8 mouse cellular contexts compared by ENCODE assay signal in genomic region chr3:49866061-49866515, GRCm38 (mm10).
DNase-seq lines count a peak whose midpoint lies in the region; ATAC-seq lines count a peak whose summit lies in the region.

No protein-coding gene starts in this region.

- DNase-seq in kidney, adult 8-10 months, result no peak
- DNase-seq in forebrain, embryonic 11.5 days (ENCODE audit: low spot score), result peak; percentile 69
- DNase-seq in kidney, postnatal 4 days, result peak; percentile 40 to 68
- DNase-seq in adrenal gland, adult 8-10 months, result no peak
- no peak for DNase-seq in right cerebral cortex, postnatal 4 days
- DNase-seq in gastrocnemius, adult 8-10 months (ENCODE audit: low spot score in 2 of 2), result no peak

- no peak overlapping the region for H3K4me3 ChIP-seq in kidney, embryonic 14.5 days (ENCODE audit: low read length)
- no peak overlapping the region for H3K4me3 ChIP-seq in forebrain, embryonic 11.5 days (ENCODE audit: low read depth, low read length)
- H3K4me3 ChIP-seq in neural tube, embryonic 12.5 days, result no peak overlapping the region

- H3K27ac ChIP-seq in kidney, embryonic 14.5 days (ENCODE audit: low read depth, low read length), result peak overlapping the region; percentile 69
- peak overlapping the region; percentile 47; the same call in 1 of the 2 replicates for H3K27ac ChIP-seq in forebrain, embryonic 11.5 days (ENCODE audit: low read depth, low read length)
- H3K27ac ChIP-seq in neural tube, embryonic 12.5 days, result no peak overlapping the region

- ATAC-seq in kidney, embryonic 14.5 days (ENCODE audit: low FRiP score, low TSS enrichment), result peak; percentile 87
- ATAC-seq in forebrain, embryonic 11.5 days (replicated peaks; ENCODE audit: low FRiP score), result peak; percentile 92
- ATAC-seq in neural tube, embryonic 12.5 days (ENCODE audit: low FRiP score, low read depth), result peak; percentile 95

- H3K27me3 ChIP-seq in kidney, embryonic 14.5 days (ENCODE audit: control insufficient read depth, insufficient read depth, low read length), result no peaks in the 10 kb centered on the region
- H3K27me3 ChIP-seq in forebrain, embryonic 11.5 days (ENCODE audit: control insufficient read depth, insufficient read depth, low read length), result no peaks in the 10 kb centered on the region
- H3K27me3 ChIP-seq in neural tube, embryonic 12.5 days (replicated peaks), result no peaks in the 10 kb centered on the region

- H3K9me3 ChIP-seq in kidney, embryonic 14.5 days (ENCODE audit: control insufficient read depth, low read length), result no peaks in the 10 kb centered on the region
- H3K9me3 ChIP-seq in forebrain, embryonic 11.5 days (ENCODE audit: control insufficient read depth, low read length), result no peaks in the 10 kb centered on the region
- H3K9me3 ChIP-seq in neural tube, embryonic 12.5 days, result no peaks in the 10 kb centered on the region

- peak overlapping the region; percentile 13 for H3K4me2 ChIP-seq in kidney, embryonic 14.5 days (replicated peaks; ENCODE audit: low read depth, low read length)
- H3K4me2 ChIP-seq in forebrain, embryonic 11.5 days (ENCODE audit: low read depth, low read length, severe bottlenecking), result 0 out of 2 replicates have a peak overlapping the region, but pooled peaks have one; percentile 26
- H3K4me2 ChIP-seq in neural tube, embryonic 12.5 days (replicated peaks), result peak overlapping the region; percentile 44

- peaks cover 15% of the 10 kb centered on the region; the same call in 1 of the 2 replicates for H3K4me1 ChIP-seq in kidney, embryonic 14.5 days (ENCODE audit: control insufficient read depth, insufficient read depth, low read length)
- peaks cover 12% of the 10 kb centered on the region; the same call in 1 of the 2 replicates for H3K4me1 ChIP-seq in forebrain, embryonic 11.5 days (replicated peaks; ENCODE audit: control insufficient read depth, insufficient read depth, low read length)
- H3K4me1 ChIP-seq in neural tube, embryonic 12.5 days, result peaks cover 21% of the 10 kb centered on the region

- whole genome bisulfite sequencing in kidney, embryonic 14.5 days, result 12% methylated on average over 11 of the region's 11 CpGs
- 15% methylated on average over 11 of the region's 11 CpGs for WGBS in forebrain, embryonic 11.5 days
- WGBS in neural tube, embryonic 12.5 days, result 3% methylated on average over 11 of the region's 11 CpGs

- no peaks in the 10 kb centered on the region for H3K36me3 ChIP-seq in kidney, embryonic 14.5 days (ENCODE audit: control insufficient read depth, insufficient read depth, low read length)
- H3K36me3 ChIP-seq in forebrain, embryonic 11.5 days (ENCODE audit: control insufficient read depth, insufficient read depth, low read length), result no peaks in the 10 kb centered on the region
- no peaks in the 10 kb centered on the region for H3K36me3 ChIP-seq in neural tube, embryonic 12.5 days

- peak overlapping the region; percentile 42 for H3K9ac ChIP-seq in kidney, embryonic 14.5 days (ENCODE audit: low read depth, low read length)
- peak overlapping the region; percentile 29; the same call in 1 of the 2 replicates for H3K9ac ChIP-seq in forebrain, embryonic 11.5 days (ENCODE audit: low read length)
- no peak overlapping the region for H3K9ac ChIP-seq in neural tube, embryonic 12.5 days

Comparison
In these comparisons a context has a peak if more than half of its experiments do, and no peak if none do; other contexts are left out.
1. DNase-seq: peak in forebrain, embryonic 11.5 days (single experiment) and kidney, postnatal 4 days (2 of 2); none in kidney, adult 8-10 months (0 of 2), adrenal gland, adult 8-10 months (single experiment), right cerebral cortex, postnatal 4 days (single experiment) and gastrocnemius, adult 8-10 months (0 of 2).
2. Peak in every context shown above with its lines, with median percentiles within 50 percentile points of each other: ATAC-seq and H3K4me2 ChIP-seq.